Comparison of ENCODE assay signal across 9 mouse cellular contexts in the genomic region with DNA sequence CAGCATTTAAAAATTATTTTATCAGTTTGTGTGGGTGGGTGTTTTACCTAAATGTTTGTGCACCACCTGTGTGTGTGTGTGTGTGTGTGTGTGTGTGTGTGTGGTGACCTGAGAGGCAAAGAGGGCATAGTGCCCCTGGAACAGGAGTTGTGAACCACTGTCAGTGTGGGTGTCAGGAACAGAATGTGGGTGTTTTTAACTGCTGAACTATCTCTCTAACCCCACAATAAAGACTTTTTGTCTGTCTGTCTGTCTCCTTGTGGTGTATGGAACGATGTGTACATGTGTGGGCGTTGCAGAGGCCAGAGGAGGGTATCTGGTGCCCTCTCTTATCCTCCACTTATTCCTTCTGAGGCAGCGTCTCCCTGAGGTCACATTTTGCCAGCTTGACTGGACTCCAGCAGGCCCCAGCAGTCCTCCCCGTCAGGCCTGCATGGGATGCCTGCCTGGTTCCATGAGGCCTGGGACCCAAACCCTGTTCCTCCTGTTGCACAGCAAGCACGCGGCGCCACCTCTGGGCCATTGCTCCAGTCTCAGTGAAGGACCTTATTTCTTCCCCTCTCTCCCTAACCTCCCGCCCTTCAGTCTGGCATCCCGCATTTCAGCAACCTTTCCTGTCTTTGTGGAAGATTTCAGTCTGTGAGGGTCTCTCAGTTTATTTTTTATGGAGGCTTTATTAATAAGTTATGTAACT. TPM values are rescaled to one million over a fixed set of nuclear protein-coding genes. Genes with fewer than 3 reads are reported as not detected.
DNase-seq lines count a peak whose midpoint lies in the region; ATAC-seq and TF ChIP-seq lines count a peak whose summit lies in the region.
"Had no signal": no experiment of that assay in that cellular context is flagged by ENCODE, and none has a peak within 500 bp of the region (broad histone marks: within the 10 kb centered on the region; RNA-seq: fewer than 3 reads in every experiment).

No protein-coding gene starts in this region.

- CTCF ChIA-PET in Patski (lab: Charles Lee): interaction anchor here (0.6 to 10.4 kb wide), 7 partner anchors 28 to 63 kb away, joined by 3 to 115 read pairs (median 5); no protein-coding TSS in a partner anchor

- in situ Hi-C loops in Patski (cut with MboI; ENCODE audit: low pct_unique_long_range_greater_than_20kb): no loop called here

- no peak overlapping the region for H3K9ac ChIP-seq in limb, embryonic 11.5 days (ENCODE audit: low read length)

- 47% methylated on average over 9 of the region's 9 CpGs for WGBS in limb, embryonic 11.5 days
- 45% methylated on average over 9 of the region's 9 CpGs for WGBS in limb, embryonic 10.5 days
- 47% methylated on average over 9 of the region's 9 CpGs for whole genome bisulfite sequencing in midbrain, embryonic 10.5 days

- H3K36me3 ChIP-seq in limb, embryonic 11.5 days (ENCODE audit: control insufficient read depth, insufficient read depth, low read length): no peaks in the 10 kb centered on the region
- no peaks in the 10 kb centered on the region for H3K36me3 ChIP-seq in limb, embryonic 10.5 days
- no peaks in the 10 kb centered on the region for H3K36me3 ChIP-seq in midbrain, embryonic 10.5 days

- ATAC-seq in limb, embryonic 11.5 days (ENCODE audit: insufficient number of reproducible peaks, low FRiP score, low TSS enrichment, low read depth): no peak
- no peak for ATAC-seq in Patski

- H3K27ac ChIP-seq in limb, embryonic 11.5 days (replicated peaks; ENCODE audit: low read depth, low read length): no peak overlapping the region
- no peak overlapping the region for H3K27ac ChIP-seq in limb, embryonic 10.5 days
- no peak overlapping the region for H3K27ac ChIP-seq in midbrain, embryonic 10.5 days (replicated peaks)
- H3K27ac ChIP-seq: macrophage had no signal

- H3K4me3 ChIP-seq in limb, embryonic 11.5 days (ENCODE audit: low read depth, low read length): no peak overlapping the region
- no peak overlapping the region for H3K4me3 ChIP-seq in limb, embryonic 10.5 days
- H3K4me3 ChIP-seq in midbrain, embryonic 10.5 days: no peak overlapping the region

- no peaks in the 10 kb centered on the region; the same call in 1 of the 2 replicates for H3K9me3 ChIP-seq in limb, embryonic 11.5 days (ENCODE audit: control insufficient read depth, low read length)
- no peaks in the 10 kb centered on the region for H3K9me3 ChIP-seq in limb, embryonic 10.5 days (replicated peaks)
- H3K9me3 ChIP-seq in midbrain, embryonic 10.5 days (replicated peaks): no peaks in the 10 kb centered on the region; the same call in 1 of the 2 replicates

- H3K4me1 ChIP-seq in limb, embryonic 11.5 days (ENCODE audit: control insufficient read depth, insufficient read depth, low read length): no peaks in the 10 kb centered on the region
- H3K4me1 ChIP-seq in limb, embryonic 10.5 days: no peaks in the 10 kb centered on the region
- no peaks in the 10 kb centered on the region for H3K4me1 ChIP-seq in midbrain, embryonic 10.5 days

- no peak overlapping the region for H3K4me2 ChIP-seq in limb, embryonic 11.5 days (ENCODE audit: low read depth, severe bottlenecking)

- TF ChIP-seq CTCF in Patski (IDR thresholded peaks at IDR 0.05): peak; percentile 72

- POLR2A ChIA-PET in Patski (lab: Charles Lee): interaction anchor here (0.9 kb wide), 1 partner anchor 45 kb away, joined by 5 read pairs; a partner anchor contains a TSS

- peak; percentile 29 for DNase-seq in limb, embryonic 11.5 days (ENCODE audit: low spot score)
- no peak for DNase-seq in limb, embryonic 10.5 days (ENCODE audit: low spot score)
- DNase-seq in Patski (ENCODE audit: low read depth, low spot score): no peak
- peak; percentile 56 for DNase-seq in induced T-regulatory cell, adult 2 months (ENCODE audit: low read depth)
- DNase-seq in thymus, adult 18-20 months: peak; percentile 40 to 57
- DNase-seq in retina, postnatal 1 day: no peak
- no peak for DNase-seq in midbrain, embryonic 10.5 days (ENCODE audit: low spot score)
- DNase-seq: cerebellum, adult 18-20 months had no signal

- H3K27me3 ChIP-seq in limb, embryonic 11.5 days (ENCODE audit: control insufficient read depth, insufficient read depth, low read length): peaks cover 3% of the 10 kb centered on the region; the same call in 1 of the 2 replicates
- no peaks in the 10 kb centered on the region for H3K27me3 ChIP-seq in limb, embryonic 10.5 days (ENCODE audit: low read depth, poor library complexity, severe bottlenecking)
- no peaks in the 10 kb centered on the region for H3K27me3 ChIP-seq in Patski
- no peaks in the 10 kb centered on the region for H3K27me3 ChIP-seq in midbrain, embryonic 10.5 days (ENCODE audit: low read depth, poor library complexity, severe bottlenecking)

RNA-seq across cellular contexts. Expression of a gene that starts 11.5 kb away (rescaled TPM):
- 0.45 and 0.61 TPM in 2 replicates for polyA plus RNA-seq in limb, embryonic 11.5 days (2014; fragmentation: Nextera tagmentation; extraction: Ambion mirVana)
- 0.18 and 0.51 TPM in 2 replicates for polyA plus RNA-seq in limb, embryonic 10.5 days (2016; fragmentation: Nextera tagmentation; extraction: Ambion mirVana)
- polyA plus RNA-seq in Patski (2021): 36.6 TPM
- polyA plus RNA-seq in midbrain, embryonic 10.5 days (2016; fragmentation: Nextera tagmentation; extraction: Ambion mirVana): 0.39 TPM in 1 of 2 replicates, not detected in the other

RNA-seq across cellular contexts. Expression of a gene that starts 21.2 kb away (rescaled TPM):
- polyA plus RNA-seq in limb, embryonic 11.5 days (2014; fragmentation: Nextera tagmentation; extraction: Ambion mirVana): 0.23 TPM in 1 of 2 replicates, not detected in the other
- 0.18 and 0.40 TPM in 2 replicates for polyA plus RNA-seq in limb, embryonic 10.5 days (2016; fragmentation: Nextera tagmentation; extraction: Ambion mirVana)
- polyA plus RNA-seq in Patski (2021): 8.2 TPM
- 0.12 TPM in 1 of 2 replicates, not detected in the other for polyA plus RNA-seq in midbrain, embryonic 10.5 days (2016; fragmentation: Nextera tagmentation; extraction: Ambion mirVana)

RNA-seq across cellular contexts. Expression of a gene that starts 23.0 kb away (rescaled TPM):
- polyA plus RNA-seq in limb, embryonic 11.5 days (2014; fragmentation: Nextera tagmentation; extraction: Ambion mirVana): 2.4 and 3.1 TPM in 2 replicates
- polyA plus RNA-seq in limb, embryonic 10.5 days (2016; fragmentation: Nextera tagmentation; extraction: Ambion mirVana): 1.6 and 3.2 TPM in 2 replicates
- polyA plus RNA-seq in Patski (2021): 7.0 TPM
- polyA plus RNA-seq in midbrain, embryonic 10.5 days (2016; fragmentation: Nextera tagmentation; extraction: Ambion mirVana): 0.93 and 1.3 TPM in 2 replicates

RNA-seq across cellular contexts. Expression of a gene that starts 23.2 kb away (rescaled TPM):
- polyA plus RNA-seq in limb, embryonic 11.5 days (2014; fragmentation: Nextera tagmentation; extraction: Ambion mirVana): 0.45 and 2.2 TPM in 2 replicates
- 0.78 and 1.1 TPM in 2 replicates for polyA plus RNA-seq in limb, embryonic 10.5 days (2016; fragmentation: Nextera tagmentation; extraction: Ambion mirVana)
- 1.3 TPM for polyA plus RNA-seq in Patski (2021)
- polyA plus RNA-seq in midbrain, embryonic 10.5 days (2016; fragmentation: Nextera tagmentation; extraction: Ambion mirVana): 0.49 and 0.52 TPM in 2 replicates

RNA-seq across cellular contexts. Expression of a gene that starts 33.2 kb away (rescaled TPM):
- 1.7 and 1.9 TPM in 2 replicates for polyA plus RNA-seq in limb, embryonic 11.5 days (2014; fragmentation: Nextera tagmentation; extraction: Ambion mirVana)
- 0.74 and 0.87 TPM in 2 replicates for polyA plus RNA-seq in limb, embryonic 10.5 days (2016; fragmentation: Nextera tagmentation; extraction: Ambion mirVana)
- 18.7 TPM for polyA plus RNA-seq in Patski (2021)
- polyA plus RNA-seq in midbrain, embryonic 10.5 days (2016; fragmentation: Nextera tagmentation; extraction: Ambion mirVana): 1.4 and 3.0 TPM in 2 replicates

Comparison
In these comparisons a context has a peak if more than half of its experiments do, and no peak if none do; other contexts are left out.
1. DNase-seq: peak in limb, embryonic 11.5 days (single experiment), induced T-regulatory cell, adult 2 months (single experiment) and thymus, adult 18-20 months (2 of 2); none in limb, embryonic 10.5 days (single experiment), Patski (single experiment), retina, postnatal 1 day (single experiment) and midbrain, embryonic 10.5 days (single experiment).
2. RNA of a gene that starts 11.5 kb away (polyA plus RNA-seq): 36.6 TPM in Patski (single experiment); 0.18 to 0.51 TPM in limb, embryonic 10.5 days, 0.45 to 0.61 TPM in limb, embryonic 11.5 days and 0.39 TPM in midbrain, embryonic 10.5 days; every median in the first group is over 10 times any median in the second.